Mouse (Mus musculus): Measurements from ENCODE around the gene Gucy2d.

- TF ChIP-seq CTCF (IDR thresholded peaks at IDR 0.05; ENCODE audit: low read depth), result no peak
- TF ChIP-seq EP300 (IDR thresholded peaks at IDR 0.05; ENCODE audit: low read depth), result no peak
Observed at GRCm38 (mm10) chr7:98469089-98469488, 28.9 kb downstream of the Gucy2d start.
